Mouse (Mus musculus) heart, postnatal 0 days (tissue): ENCODE measurements around the gene Zbtb38.

Experiments
- CTCF ChIP-seq: IDR thresholded peaks from 2 replicates; pipeline ENCODE4 v1.5.1; 2016; ENCODE audit warnings: antibody characterized with exemption, control low read depth, low read depth
- EP300 ChIP-seq: IDR thresholded peaks from 2 replicates; pipeline ENCODE4 v1.6.1; 2016; ENCODE audit warnings: antibody characterized with exemption, low read depth

DNA sequence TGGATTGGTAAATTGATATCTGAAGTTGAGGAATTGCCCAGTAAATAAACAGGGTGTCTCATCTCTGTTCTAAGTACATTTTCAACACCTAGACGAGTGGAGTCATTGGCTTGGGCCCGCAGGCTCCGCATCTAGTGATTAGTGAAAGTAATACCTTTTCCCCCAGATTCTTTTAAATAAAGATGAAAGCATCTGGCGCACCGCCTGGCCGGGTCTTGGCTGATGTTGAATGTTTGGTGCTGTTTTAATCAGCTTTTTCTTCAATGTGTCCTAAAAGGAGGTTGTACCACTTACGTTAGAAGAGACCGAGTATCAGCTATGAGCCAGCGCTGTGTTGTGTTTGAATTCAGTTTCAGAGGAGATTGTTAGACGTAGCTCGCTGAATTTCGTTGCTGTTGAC, 81.4 kb downstream of the Zbtb38 start:
- TF ChIP-seq CTCF (no peak), EP300 (no peak)
